Mouse (Mus musculus) adrenal gland, postnatal 10 days (tissue): ENCODE results near the gene Tnfsf15. TPM values are rescaled to one million over a fixed set of nuclear protein-coding genes. Genes with fewer than 3 reads are reported as not detected.

Source experiments
- DNase-seq: peaks from one replicate; pipeline ENCODE4 v3.0.0; 2021; ENCODE audit warnings: mixed read lengths
- total RNA-seq, 2 experiments: library from RNA; stranded (reverse); gene quantifications; 2 replicates each; pipeline ENCODE4 v1.2.3; 2021

The Tnfsf15 gene
- total RNA-seq, 2 experiments from 2014 or later = 0.21 to 0.33 TPM

DNA sequence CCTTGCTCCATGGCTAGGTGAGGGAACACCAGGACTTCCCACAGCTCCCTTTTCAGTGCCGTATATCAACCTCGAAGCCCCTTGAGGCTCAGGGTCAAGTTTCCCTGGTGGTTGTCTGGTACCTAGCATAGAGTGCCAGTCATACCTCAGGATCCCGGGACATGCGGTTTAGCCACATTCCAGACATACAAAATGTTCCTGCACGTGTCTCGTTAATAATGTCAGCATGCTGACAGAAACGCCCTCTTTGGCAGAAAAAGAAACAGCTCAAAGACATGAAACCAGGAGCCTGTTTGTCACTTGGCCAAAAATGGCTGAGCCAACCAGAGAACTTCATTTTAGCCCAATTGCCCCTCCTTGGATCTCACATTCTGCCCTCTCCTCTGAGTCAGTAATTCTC lies 2.8 kb downstream of the Tnfsf15 start:
- no peak for DNase-seq

- DNase-seq = no peak
Observed at GRCm38 (mm10) chr4:63740761-63741160, 4.2 kb downstream of the Tnfsf15 start.

- no peak for DNase-seq
Observed at GRCm38 (mm10) chr4:63740001-63740400, 4.9 kb downstream of the Tnfsf15 start.

GRCm38 (mm10) chr4:63739524-63739923 lies 5.4 kb downstream of the Tnfsf15 start:
- peak; percentile 47 for DNase-seq

DNA sequence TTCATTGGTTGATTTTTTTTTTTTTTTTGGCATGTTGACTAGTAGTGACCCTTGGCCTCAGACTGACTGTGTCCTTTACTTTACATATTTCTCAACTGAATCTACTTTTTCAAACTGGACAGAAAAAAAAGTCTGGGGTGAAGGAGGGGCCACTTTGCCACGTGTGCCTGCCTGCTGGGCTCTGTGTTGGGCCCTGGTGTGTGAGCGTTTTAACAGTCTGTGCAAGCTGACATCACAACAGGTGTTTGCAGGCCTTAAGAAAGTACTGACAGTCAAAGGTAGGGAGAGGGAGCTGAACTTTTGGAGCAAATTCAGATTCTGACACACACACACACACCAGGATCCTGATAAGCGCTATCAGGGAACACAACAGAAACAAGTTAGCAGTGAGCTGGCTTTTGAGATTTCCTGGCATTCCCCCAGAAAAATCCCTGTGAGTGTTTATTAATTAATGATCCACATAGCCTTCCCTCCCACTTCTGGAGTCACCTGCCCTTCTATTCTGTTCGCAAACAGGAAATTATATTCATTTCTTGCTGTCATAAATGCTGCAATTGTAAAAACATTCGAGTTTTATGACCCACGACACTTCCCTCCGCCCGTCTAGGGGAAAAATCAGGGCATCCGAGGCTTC lies 6.4 kb downstream of the Tnfsf15 start:
- DNase-seq = no peak

- no peak for DNase-seq
Observed at GRCm38 (mm10) chr4:63731299-63731698, 13.6 kb downstream of the Tnfsf15 start.

DNA sequence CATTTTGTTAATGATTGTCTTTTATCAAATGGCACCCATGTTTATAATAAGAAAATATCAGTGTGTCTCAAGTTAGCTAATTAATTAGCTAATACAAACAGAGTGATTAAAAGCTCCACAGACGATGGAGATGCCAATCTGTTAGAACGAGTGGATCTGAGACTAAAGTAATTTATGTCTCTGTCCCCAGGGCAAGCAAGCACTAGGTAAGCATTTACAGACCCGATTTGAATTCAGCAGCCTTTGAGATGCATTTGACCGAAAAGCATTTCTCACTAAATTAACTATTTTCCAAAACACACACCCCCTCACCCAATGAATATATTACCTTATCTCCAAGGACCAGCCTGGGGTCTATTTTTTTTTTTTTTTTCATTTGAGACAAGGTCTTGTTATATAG lies 18.2 kb downstream of the Tnfsf15 start:
- DNase-seq = no peak

DNA sequence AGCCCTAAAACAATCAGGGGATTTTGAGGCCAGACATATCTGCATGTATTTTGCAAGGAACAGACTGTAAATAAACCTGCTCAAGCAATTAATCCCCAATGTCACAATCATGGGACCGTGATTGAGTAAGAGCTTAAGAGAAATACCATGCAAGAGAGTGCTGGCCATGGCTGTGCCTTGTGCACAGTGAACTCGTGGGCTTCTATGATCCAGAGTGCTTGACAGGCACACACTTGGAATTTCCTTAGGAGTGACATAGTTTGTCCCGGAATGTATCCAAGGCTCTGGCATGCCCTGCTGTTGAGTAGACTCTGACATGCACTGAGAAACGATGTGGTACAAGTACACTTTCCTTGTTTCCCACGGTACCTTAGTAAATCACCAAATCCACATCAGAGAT lies 18.9 kb downstream of the Tnfsf15 start:
- peak; percentile 36 for DNase-seq

GRCm38 (mm10) chr4:63717922-63718643 lies 26.8 kb downstream of the Tnfsf15 start:
- peak; percentile 91 for DNase-seq

GRCm38 (mm10) chr4:63711886-63712285 lies 33.0 kb downstream of the Tnfsf15 start:
- DNase-seq = no peak

DNA sequence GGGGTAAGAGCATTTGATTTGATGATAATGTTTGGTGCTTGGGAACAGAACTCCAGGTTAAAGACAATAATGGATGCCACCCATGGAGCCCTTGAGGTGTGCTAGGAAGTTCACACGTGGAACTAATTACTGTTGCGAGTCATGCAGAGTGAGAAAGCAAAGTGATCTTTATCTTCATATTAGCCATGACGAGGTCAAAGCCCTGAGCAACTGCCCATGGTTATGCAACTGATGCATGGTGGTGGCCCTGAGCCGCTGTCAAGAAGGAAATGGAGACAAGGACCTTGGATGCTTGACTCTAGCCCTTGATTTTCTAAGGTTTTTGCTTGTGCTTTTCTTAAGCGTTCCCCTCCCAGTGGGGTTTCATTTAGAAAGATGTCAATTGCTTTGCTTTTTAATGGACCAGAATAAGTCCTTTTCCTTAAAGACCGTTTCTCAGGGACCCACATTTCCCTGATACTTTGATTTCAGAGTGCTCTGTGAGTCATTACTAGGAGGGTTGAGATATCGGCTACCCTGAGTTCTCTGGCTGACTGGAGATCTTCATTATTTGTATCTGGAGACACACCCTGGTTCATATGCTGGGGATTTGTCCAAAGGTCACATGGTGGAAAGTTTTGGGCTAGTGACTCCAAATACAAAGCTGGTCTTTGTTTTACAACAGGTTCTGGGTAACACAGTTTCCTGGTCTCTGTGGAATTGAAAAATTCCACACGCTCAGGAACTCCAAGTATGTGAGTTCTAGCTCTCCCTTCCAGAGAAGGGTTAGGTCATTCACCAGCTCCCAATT lies 34.3 kb downstream of the Tnfsf15 start:
- DNase-seq = peak; percentile 32

- DNase-seq = no peak
Observed at GRCm38 (mm10) chr4:63706279-63706971, 38.5 kb downstream of the Tnfsf15 start.

- no peak for DNase-seq
Observed at GRCm38 (mm10) chr4:63704232-63704631, 40.7 kb downstream of the Tnfsf15 start.

DNA sequence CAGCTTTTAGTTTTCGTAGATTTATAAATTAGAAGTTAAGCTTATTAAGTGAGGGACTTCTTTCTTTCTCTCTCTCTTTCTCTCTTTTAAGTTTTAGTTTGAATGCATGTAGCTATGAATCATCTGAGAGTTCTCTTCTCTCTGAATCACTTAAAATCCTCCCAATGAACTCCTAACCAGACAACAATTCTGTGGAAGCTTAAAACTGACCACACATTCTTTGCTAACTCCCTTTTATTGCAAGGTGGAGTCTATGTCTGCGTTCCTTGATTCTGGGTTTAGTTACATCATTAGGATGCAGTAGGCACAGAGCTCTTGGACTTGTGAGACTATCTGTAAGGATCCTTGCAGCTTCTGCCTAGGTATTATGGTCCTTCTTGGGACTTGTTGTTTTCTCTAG lies 41.2 kb downstream of the Tnfsf15 start:
- DNase-seq = no peak

GRCm38 (mm10) chr4:63702006-63702704 lies 42.8 kb downstream of the Tnfsf15 start:
- no peak for DNase-seq

- no peak for DNase-seq
Observed at GRCm38 (mm10) chr4:63699749-63700148, 45.2 kb downstream of the Tnfsf15 start.

DNA sequence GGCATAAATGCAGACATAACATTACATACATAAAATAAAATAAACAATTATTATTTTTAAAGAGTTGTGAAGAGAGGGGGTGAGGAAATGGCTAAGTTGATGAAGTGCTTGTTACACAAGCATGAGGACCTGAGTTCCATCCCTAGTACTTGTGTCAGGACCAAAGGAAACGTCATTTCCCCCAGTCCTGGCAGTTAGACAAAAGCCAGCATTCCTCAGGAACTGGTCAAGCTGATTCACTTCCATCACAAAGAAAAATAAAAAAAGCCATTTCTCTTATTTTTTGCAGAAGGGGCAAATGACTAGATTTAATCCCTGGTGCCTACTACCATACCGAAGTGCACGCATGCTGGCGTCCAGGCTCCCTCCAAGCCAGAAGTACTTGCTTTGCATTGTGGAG lies 48.0 kb downstream of the Tnfsf15 start:
- DNase-seq = no peak

GRCm38 (mm10) chr4:63692351-63692750 lies 52.6 kb downstream of the Tnfsf15 start:
- DNase-seq = no peak

- no peak for DNase-seq
Observed at GRCm38 (mm10) chr4:63687429-63687828, 57.5 kb downstream of the Tnfsf15 start.

- peak; percentile 61 for DNase-seq
Observed at GRCm38 (mm10) chr4:63686157-63686556, 58.8 kb downstream of the Tnfsf15 start.

DNA sequence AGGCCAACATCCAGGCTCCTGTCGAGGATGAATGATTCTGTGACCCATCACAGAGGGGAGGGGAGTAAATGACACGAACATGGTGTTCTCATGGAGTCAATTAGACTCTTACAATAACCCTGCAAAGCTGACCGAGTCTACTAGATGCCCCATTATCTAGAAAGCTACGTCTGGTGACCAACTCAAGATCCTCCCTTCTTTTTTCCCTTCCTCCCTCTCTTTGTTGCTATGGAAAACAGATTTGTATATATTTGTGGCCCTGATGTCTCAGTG lies 59.7 kb downstream of the Tnfsf15 start:
- no peak for DNase-seq
